Mouse (Mus musculus): ENCODE data around the gene Olfr643. TPM values are rescaled to one million over a fixed set of nuclear protein-coding genes. Genes with fewer than 3 reads are reported as not detected.

Gene Olfr643
- polyA plus RNA-seq, 1 experiment from 2014 or later = not detected

- H3K27ac ChIP-seq (ENCODE audit: low read length) = no peak within 1 kb of the TSS
Measured at GRCm38 (mm10) chr7:104129726-104130125, 7.5 kb downstream of the Olfr643 start, which contains the start of gene Ubqln5. Ubqln5 (minus strand) TSS chr7:104129826.

GRCm38 (mm10) chr7:104104757-104104972 is 32.5 kb downstream of the Olfr643 start, which contains the start of gene Olfr646:
Olfr646 (plus strand) TSS chr7:104104873.
- Histone ChIP-seq H3K4me2 (ENCODE audit: low read depth, low read length) (no peak within 1 kb of the TSS), H3K9ac (ENCODE audit: low read length) (no peak within 1 kb of the TSS), H3K27me3 (ENCODE audit: control insufficient read depth, insufficient read depth, low read depth, low read length) (no peaks in the 10 kb centered on the region), H3K4me1 (replicated peaks; ENCODE audit: control insufficient read depth, insufficient read depth, low read length) (no peaks in the 10 kb centered on the region), H3K27ac (ENCODE audit: low read length) (no peak within 1 kb of the TSS), H3K36me3 (ENCODE audit: control insufficient read depth, insufficient read depth, low read length) (no peaks in the 10 kb centered on the region), H3K9me3 (ENCODE audit: control insufficient read depth, low read length) (no peaks in the 10 kb centered on the region), H3K4me3 (ENCODE audit: low read length) (no peak within 1 kb of the TSS)
- no peak for ATAC-seq (ENCODE audit: low read depth)

More at GRCm38 (mm10) chr7:104129726-104130125, 7.5 kb downstream of the Olfr643 start, which contains the start of gene Ubqln5:
- WGBS = 83% methylated on average over 5 of the region's 5 CpGs
- H3K27me3 ChIP-seq (ENCODE audit: control insufficient read depth, insufficient read depth, low read depth, low read length) = no peaks in the 10 kb centered on the region
- no peaks in the 10 kb centered on the region for H3K36me3 ChIP-seq (ENCODE audit: control insufficient read depth, insufficient read depth, low read length)
- no peaks in the 10 kb centered on the region for H3K9me3 ChIP-seq (ENCODE audit: control insufficient read depth, low read length)
- no peaks in the 10 kb centered on the region for H3K4me1 ChIP-seq (replicated peaks; ENCODE audit: control insufficient read depth, insufficient read depth, low read length)
- no peak within 1 kb of the TSS for H3K4me3 ChIP-seq (ENCODE audit: low read length)
- H3K9ac ChIP-seq (ENCODE audit: low read length) = no peak within 1 kb of the TSS
- no peak within 1 kb of the TSS for H3K4me2 ChIP-seq (ENCODE audit: low read depth, low read length)
- ATAC-seq (ENCODE audit: low read depth) = no peak

- no peak overlapping the region for H3K4me3 ChIP-seq (ENCODE audit: low read length)
- no peak for ATAC-seq (ENCODE audit: low read depth)
- no peaks in the 10 kb centered on the region for H3K36me3 ChIP-seq (ENCODE audit: control insufficient read depth, insufficient read depth, low read length)
- no peak overlapping the region for H3K9ac ChIP-seq (ENCODE audit: low read length)
- 66% methylated on average over 4 of the region's 4 CpGs for WGBS
- no peaks in the 10 kb centered on the region for H3K4me1 ChIP-seq (replicated peaks; ENCODE audit: control insufficient read depth, insufficient read depth, low read length)
- H3K4me2 ChIP-seq (ENCODE audit: low read depth, low read length) = no peak overlapping the region
- no peak overlapping the region for H3K27ac ChIP-seq (ENCODE audit: low read length)
- H3K27me3 ChIP-seq (ENCODE audit: control insufficient read depth, insufficient read depth, low read depth, low read length) = no peaks in the 10 kb centered on the region
- H3K9me3 ChIP-seq (ENCODE audit: control insufficient read depth, low read length) = no peaks in the 10 kb centered on the region
Measured at GRCm38 (mm10) chr7:104103913-104104756, 33.1 kb downstream of the Olfr643 start.

GRCm38 (mm10) chr7:104085365-104085764 is 51.8 kb downstream of the Olfr643 start, which contains the start of gene Olfr645:
Olfr645 (minus strand) TSS chr7:104085465.
- H3K4me1 ChIP-seq (replicated peaks; ENCODE audit: control insufficient read depth, insufficient read depth, low read length) = no peaks in the 10 kb centered on the region
- H3K36me3 ChIP-seq (ENCODE audit: control insufficient read depth, insufficient read depth, low read length) = no peaks in the 10 kb centered on the region
- no peak within 1 kb of the TSS for H3K4me2 ChIP-seq (ENCODE audit: low read depth, low read length)
- no peaks in the 10 kb centered on the region for H3K9me3 ChIP-seq (ENCODE audit: control insufficient read depth, low read length)
- no peaks in the 10 kb centered on the region for H3K27me3 ChIP-seq (ENCODE audit: control insufficient read depth, insufficient read depth, low read depth, low read length)
- H3K27ac ChIP-seq (ENCODE audit: low read length) = no peak within 1 kb of the TSS
- no peak for ATAC-seq (ENCODE audit: low read depth)
- H3K9ac ChIP-seq (ENCODE audit: low read length) = no peak within 1 kb of the TSS
- whole genome bisulfite sequencing = 70% methylated on average over 1 of the region's 1 CpGs
- no peak within 1 kb of the TSS for H3K4me3 ChIP-seq (ENCODE audit: low read length)

GRCm38 (mm10) chr7:104071769-104072168 is 65.4 kb downstream of the Olfr643 start, which contains the start of gene Olfr644:
Olfr644 (minus strand) TSS chr7:104071869.
- Histone ChIP-seq H3K4me2 (ENCODE audit: low read depth, low read length) (no peak within 1 kb of the TSS), H3K27ac (ENCODE audit: low read length) (no peak within 1 kb of the TSS), H3K9ac (ENCODE audit: low read length) (no peak within 1 kb of the TSS), H3K4me3 (ENCODE audit: low read length) (no peak within 1 kb of the TSS), H3K9me3 (ENCODE audit: control insufficient read depth, low read length) (no peaks in the 10 kb centered on the region), H3K27me3 (ENCODE audit: control insufficient read depth, insufficient read depth, low read depth, low read length) (no peaks in the 10 kb centered on the region), H3K4me1 (replicated peaks; ENCODE audit: control insufficient read depth, insufficient read depth, low read length) (no peaks in the 10 kb centered on the region), H3K36me3 (ENCODE audit: control insufficient read depth, insufficient read depth, low read length) (no peaks in the 10 kb centered on the region)
- ATAC-seq (ENCODE audit: low read depth) = no peak
- WGBS = 57% methylated on average over 2 of the region's 2 CpGs

GRCm38 (mm10) chr7:104061345-104061744 is 75.9 kb downstream of the Olfr643 start, which contains the start of gene 4930516K23Rik:
4930516K23Rik (minus strand) TSS chr7:104061445.
- no peak for ATAC-seq (ENCODE audit: low read depth)
- H3K27me3 ChIP-seq (ENCODE audit: control insufficient read depth, insufficient read depth, low read depth, low read length) = no peaks in the 10 kb centered on the region
- H3K36me3 ChIP-seq (ENCODE audit: control insufficient read depth, insufficient read depth, low read length) = no peaks in the 10 kb centered on the region
- no peak within 1 kb of the TSS for H3K9ac ChIP-seq (ENCODE audit: low read length)
- no peak within 1 kb of the TSS for H3K4me3 ChIP-seq (ENCODE audit: low read length)
- WGBS = 39% methylated on average over 2 of the region's 2 CpGs
- H3K4me1 ChIP-seq (replicated peaks; ENCODE audit: control insufficient read depth, insufficient read depth, low read length) = no peaks in the 10 kb centered on the region
- no peak within 1 kb of the TSS for H3K4me2 ChIP-seq (ENCODE audit: low read depth, low read length)
- H3K27ac ChIP-seq (ENCODE audit: low read length) = no peak within 1 kb of the TSS
- H3K9me3 ChIP-seq (ENCODE audit: control insufficient read depth, low read length) = no peaks in the 10 kb centered on the region

GRCm38 (mm10) chr7:104059215-104059614 is 78.0 kb downstream of the Olfr643 start:
- no peak overlapping the region for H3K4me3 ChIP-seq (ENCODE audit: low read length)
- 76% methylated on average over 1 of the region's 1 CpGs for WGBS
- H3K9ac ChIP-seq (ENCODE audit: low read length) = no peak overlapping the region
- H3K4me1 ChIP-seq (replicated peaks; ENCODE audit: control insufficient read depth, insufficient read depth, low read length) = no peaks in the 10 kb centered on the region
- ATAC-seq (ENCODE audit: low read depth) = no peak
- no peak overlapping the region for H3K27ac ChIP-seq (ENCODE audit: low read length)
- H3K27me3 ChIP-seq (ENCODE audit: control insufficient read depth, insufficient read depth, low read depth, low read length) = no peaks in the 10 kb centered on the region
- H3K36me3 ChIP-seq (ENCODE audit: control insufficient read depth, insufficient read depth, low read length) = no peaks in the 10 kb centered on the region
- H3K4me2 ChIP-seq (ENCODE audit: low read depth, low read length) = no peak overlapping the region
- H3K9me3 ChIP-seq (ENCODE audit: control insufficient read depth, low read length) = no peaks in the 10 kb centered on the region

- ATAC-seq (ENCODE audit: low read depth) = no peak
- H3K36me3 ChIP-seq (ENCODE audit: control insufficient read depth, insufficient read depth, low read length) = no peaks in the 10 kb centered on the region
Measured at GRCm38 (mm10) chr7:104052566-104052965, 84.6 kb downstream of the Olfr643 start, which contains the start of gene Olfr642. Olfr642 (minus strand) TSS chr7:104052666.

GRCm38 (mm10) chr7:104050745-104051144 is 86.5 kb downstream of the Olfr643 start:
- no peaks in the 10 kb centered on the region for H3K4me1 ChIP-seq (replicated peaks; ENCODE audit: control insufficient read depth, insufficient read depth, low read length)
- no peak for ATAC-seq (ENCODE audit: low read depth)
- H3K4me3 ChIP-seq (ENCODE audit: low read length) = no peak overlapping the region
- no peak overlapping the region for H3K9ac ChIP-seq (ENCODE audit: low read length)
- H3K27me3 ChIP-seq (ENCODE audit: control insufficient read depth, insufficient read depth, low read depth, low read length) = no peaks in the 10 kb centered on the region
- H3K27ac ChIP-seq (ENCODE audit: low read length) = no peak overlapping the region
- no peaks in the 10 kb centered on the region for H3K9me3 ChIP-seq (ENCODE audit: control insufficient read depth, low read length)
- H3K4me2 ChIP-seq (ENCODE audit: low read depth, low read length) = no peak overlapping the region
- 83% methylated on average over 4 of the region's 4 CpGs for WGBS
- H3K36me3 ChIP-seq (ENCODE audit: control insufficient read depth, insufficient read depth, low read length) = no peaks in the 10 kb centered on the region

More at GRCm38 (mm10) chr7:104052566-104052965, 84.6 kb downstream of the Olfr643 start, which contains the start of gene Olfr642:
- Histone ChIP-seq H3K4me3 (ENCODE audit: low read length) (no peak within 1 kb of the TSS), H3K9me3 (ENCODE audit: control insufficient read depth, low read length) (no peaks in the 10 kb centered on the region), H3K9ac (ENCODE audit: low read length) (no peak within 1 kb of the TSS), H3K4me1 (replicated peaks; ENCODE audit: control insufficient read depth, insufficient read depth, low read length) (no peaks in the 10 kb centered on the region), H3K27ac (ENCODE audit: low read length) (no peak within 1 kb of the TSS), H3K4me2 (ENCODE audit: low read depth, low read length) (no peak within 1 kb of the TSS), H3K27me3 (ENCODE audit: control insufficient read depth, insufficient read depth, low read depth, low read length) (no peaks in the 10 kb centered on the region)
- WGBS = 63% methylated on average over 1 of the region's 1 CpGs

Data from lung, embryonic 16.5 days (tissue).